Mouse (Mus musculus): ENCODE results near the gene Fhit. TPM values are rescaled to one million over a fixed set of nuclear protein-coding genes. Genes with fewer than 3 reads are reported as not detected.
"Not testable (repeated sequence)": the region's sequence is repeated elsewhere in the genome, so short reads cannot be mapped to it uniquely, and the experiment has no call there.

The Fhit gene
- polyA plus RNA-seq, 1 experiment from 2014 or later = 6.9 TPM

GRCm38 (mm10) chr14:10778721-10779120 lies 383.1 kb downstream of the Fhit start:
- ATAC-seq (ENCODE audit: low read depth) = no peak
- Histone ChIP-seq H3K9me3 (ENCODE audit: control insufficient read depth, low read length) (no peaks in the 10 kb centered on the region), H3K27ac (ENCODE audit: low read depth, low read length) (no peak overlapping the region), H3K4me2 (ENCODE audit: low read depth, low read length) (no peak overlapping the region), H3K4me3 (ENCODE audit: low read depth, low read length) (no peak overlapping the region), H3K27me3 (ENCODE audit: control insufficient read depth, insufficient read depth, low read length) (no peaks in the 10 kb centered on the region), H3K36me3 (ENCODE audit: control insufficient read depth, insufficient read depth, low read length) (no peaks in the 10 kb centered on the region), H3K4me1 (ENCODE audit: control insufficient read depth, insufficient read depth, low read length) (no peaks in the 10 kb centered on the region), H3K9ac (replicated peaks; ENCODE audit: low read depth, low read length) (no peak overlapping the region)
- WGBS = 95% methylated on average over 2 of the region's 2 CpGs

- not testable (repeated sequence) for H3K4me3 ChIP-seq (ENCODE audit: low read depth, low read length); H3K4me1 ChIP-seq (ENCODE audit: control insufficient read depth, insufficient read depth, low read length); H3K9me3 ChIP-seq (ENCODE audit: control insufficient read depth, low read length); ATAC-seq (ENCODE audit: low read depth); H3K9ac ChIP-seq (replicated peaks; ENCODE audit: low read depth, low read length); H3K27ac ChIP-seq (ENCODE audit: low read depth, low read length); H3K27me3 ChIP-seq (ENCODE audit: control insufficient read depth, insufficient read depth, low read length); H3K4me2 ChIP-seq (ENCODE audit: low read depth, low read length); H3K36me3 ChIP-seq (ENCODE audit: control insufficient read depth, insufficient read depth, low read length)
- 95% methylated on average over 1 of the region's 1 CpGs for WGBS
Measured at GRCm38 (mm10) chr14:10754883-10755282, 407.0 kb downstream of the Fhit start.

GRCm38 (mm10) chr14:10738076-10738475 lies 423.8 kb downstream of the Fhit start:
- Histone ChIP-seq H3K27me3 (ENCODE audit: control insufficient read depth, insufficient read depth, low read length) (no peaks in the 10 kb centered on the region), H3K9me3 (ENCODE audit: control insufficient read depth, low read length) (no peaks in the 10 kb centered on the region), H3K4me1 (ENCODE audit: control insufficient read depth, insufficient read depth, low read length) (no peaks in the 10 kb centered on the region), H3K9ac (replicated peaks; ENCODE audit: low read depth, low read length) (no peak overlapping the region), H3K36me3 (ENCODE audit: control insufficient read depth, insufficient read depth, low read length) (no peaks in the 10 kb centered on the region), H3K4me3 (ENCODE audit: low read depth, low read length) (no peak overlapping the region), H3K27ac (ENCODE audit: low read depth, low read length) (no peak overlapping the region), H3K4me2 (ENCODE audit: low read depth, low read length) (no peak overlapping the region)
- 68% methylated on average over 2 of the region's 2 CpGs for WGBS
- ATAC-seq (ENCODE audit: low read depth) = no peak

GRCm38 (mm10) chr14:10722525-10722924 lies 439.3 kb downstream of the Fhit start:
- no peak for ATAC-seq (ENCODE audit: low read depth)
- H3K27ac ChIP-seq (ENCODE audit: low read depth, low read length) = no peak overlapping the region

GRCm38 (mm10) chr14:10712916-10713315 lies 448.9 kb downstream of the Fhit start:
- H3K4me2 ChIP-seq (ENCODE audit: low read depth, low read length) = no peak overlapping the region
- no peaks in the 10 kb centered on the region for H3K36me3 ChIP-seq (ENCODE audit: control insufficient read depth, insufficient read depth, low read length)
- ATAC-seq (ENCODE audit: low read depth) = no peak
- H3K27ac ChIP-seq (ENCODE audit: low read depth, low read length) = no peak overlapping the region
- no peak overlapping the region for H3K9ac ChIP-seq (replicated peaks; ENCODE audit: low read depth, low read length)
- no peak overlapping the region for H3K4me3 ChIP-seq (ENCODE audit: low read depth, low read length)
- no peaks in the 10 kb centered on the region for H3K9me3 ChIP-seq (ENCODE audit: control insufficient read depth, low read length)
- no peaks in the 10 kb centered on the region for H3K4me1 ChIP-seq (ENCODE audit: control insufficient read depth, insufficient read depth, low read length)
- 73% methylated on average over 3 of the region's 3 CpGs for WGBS
- H3K27me3 ChIP-seq (ENCODE audit: control insufficient read depth, insufficient read depth, low read length) = no peaks in the 10 kb centered on the region

More at GRCm38 (mm10) chr14:10722525-10722924, 439.3 kb downstream of the Fhit start:
- H3K27me3 ChIP-seq (ENCODE audit: control insufficient read depth, insufficient read depth, low read length) = no peaks in the 10 kb centered on the region
- H3K4me1 ChIP-seq (ENCODE audit: control insufficient read depth, insufficient read depth, low read length) = no peaks in the 10 kb centered on the region
- H3K9me3 ChIP-seq (ENCODE audit: control insufficient read depth, low read length) = no peaks in the 10 kb centered on the region
- H3K9ac ChIP-seq (replicated peaks; ENCODE audit: low read depth, low read length) = no peak overlapping the region
- no peak overlapping the region for H3K4me2 ChIP-seq (ENCODE audit: low read depth, low read length)
- no peak overlapping the region for H3K4me3 ChIP-seq (ENCODE audit: low read depth, low read length)
- no peaks in the 10 kb centered on the region for H3K36me3 ChIP-seq (ENCODE audit: control insufficient read depth, insufficient read depth, low read length)

GRCm38 (mm10) chr14:10712522-10712881 lies 449.3 kb downstream of the Fhit start:
- no peak overlapping the region for H3K27ac ChIP-seq (ENCODE audit: low read depth, low read length)
- H3K4me2 ChIP-seq (ENCODE audit: low read depth, low read length) = no peak overlapping the region
- H3K4me3 ChIP-seq (ENCODE audit: low read depth, low read length) = no peak overlapping the region
- no peaks in the 10 kb centered on the region for H3K4me1 ChIP-seq (ENCODE audit: control insufficient read depth, insufficient read depth, low read length)
- peak; percentile 46; the same call in 1 of the 2 replicates for ATAC-seq (ENCODE audit: low read depth)
- no peaks in the 10 kb centered on the region for H3K36me3 ChIP-seq (ENCODE audit: control insufficient read depth, insufficient read depth, low read length)
- H3K9me3 ChIP-seq (ENCODE audit: control insufficient read depth, low read length) = no peaks in the 10 kb centered on the region
- WGBS = 80% methylated on average over 7 of the region's 7 CpGs
- no peak overlapping the region for H3K9ac ChIP-seq (replicated peaks; ENCODE audit: low read depth, low read length)
- H3K27me3 ChIP-seq (ENCODE audit: control insufficient read depth, insufficient read depth, low read length) = no peaks in the 10 kb centered on the region

GRCm38 (mm10) chr14:10711841-10712521 lies 449.9 kb downstream of the Fhit start:
- H3K9ac ChIP-seq (replicated peaks; ENCODE audit: low read depth, low read length) = no peak overlapping the region
- H3K4me1 ChIP-seq (ENCODE audit: control insufficient read depth, insufficient read depth, low read length) = no peaks in the 10 kb centered on the region
- H3K27ac ChIP-seq (ENCODE audit: low read depth, low read length) = no peak overlapping the region
- ATAC-seq (ENCODE audit: low read depth) = peak; percentile 34; the same call in 1 of the 2 replicates
- H3K36me3 ChIP-seq (ENCODE audit: control insufficient read depth, insufficient read depth, low read length) = no peaks in the 10 kb centered on the region
- no peaks in the 10 kb centered on the region for H3K27me3 ChIP-seq (ENCODE audit: control insufficient read depth, insufficient read depth, low read length)
- H3K9me3 ChIP-seq (ENCODE audit: control insufficient read depth, low read length) = no peaks in the 10 kb centered on the region
- H3K4me3 ChIP-seq (ENCODE audit: low read depth, low read length) = no peak overlapping the region
- H3K4me2 ChIP-seq (ENCODE audit: low read depth, low read length) = no peak overlapping the region
- WGBS = 83% methylated on average over 5 of the region's 5 CpGs

- H3K9me3 ChIP-seq (ENCODE audit: control insufficient read depth, low read length) = no peaks in the 10 kb centered on the region
- WGBS = 69% methylated on average over 12 of the region's 12 CpGs
- H3K27me3 ChIP-seq (ENCODE audit: control insufficient read depth, insufficient read depth, low read length) = no peaks in the 10 kb centered on the region
- no peaks in the 10 kb centered on the region for H3K4me1 ChIP-seq (ENCODE audit: control insufficient read depth, insufficient read depth, low read length)
- H3K4me2 ChIP-seq (ENCODE audit: low read depth, low read length) = no peak overlapping the region
- no peaks in the 10 kb centered on the region for H3K36me3 ChIP-seq (ENCODE audit: control insufficient read depth, insufficient read depth, low read length)
- no peak overlapping the region for H3K9ac ChIP-seq (replicated peaks; ENCODE audit: low read depth, low read length)
- H3K4me3 ChIP-seq (ENCODE audit: low read depth, low read length) = no peak overlapping the region
- no peak overlapping the region for H3K27ac ChIP-seq (ENCODE audit: low read depth, low read length)
- ATAC-seq (ENCODE audit: low read depth) = no peak
Measured at GRCm38 (mm10) chr14:10710796-10711311, 451.0 kb downstream of the Fhit start.

GRCm38 (mm10) chr14:10701707-10702106 lies 460.1 kb downstream of the Fhit start:
- H3K27ac ChIP-seq (ENCODE audit: low read depth, low read length) = no peak overlapping the region
- H3K27me3 ChIP-seq (ENCODE audit: control insufficient read depth, insufficient read depth, low read length) = no peaks in the 10 kb centered on the region
- no peaks in the 10 kb centered on the region for H3K4me1 ChIP-seq (ENCODE audit: control insufficient read depth, insufficient read depth, low read length)
- H3K9me3 ChIP-seq (ENCODE audit: control insufficient read depth, low read length) = no peaks in the 10 kb centered on the region
- no peak overlapping the region for H3K4me2 ChIP-seq (ENCODE audit: low read depth, low read length)
- 27% methylated on average over 2 of the region's 2 CpGs for WGBS
- no peak overlapping the region for H3K9ac ChIP-seq (replicated peaks; ENCODE audit: low read depth, low read length)
- H3K36me3 ChIP-seq (ENCODE audit: control insufficient read depth, insufficient read depth, low read length) = no peaks in the 10 kb centered on the region
- no peak overlapping the region for H3K4me3 ChIP-seq (ENCODE audit: low read depth, low read length)
- no peak for ATAC-seq (ENCODE audit: low read depth)
